Mouse (Mus musculus) megakaryocyte-erythroid progenitor cell, adult 5 weeks (primary cell): ENCODE measurements around the gene Fcer2a. TPM values are rescaled to one million over a fixed set of nuclear protein-coding genes. Genes with fewer than 3 reads are reported as not detected.

ENCODE experiments used
- polyA plus RNA-seq: library from polyadenylated mRNA; stranded (reverse); fragments of >175 nt; gene quantifications from 2 replicates; pipeline ENCODE4 v1.2.3, GENCODE M21; 2012

The Fcer2a gene
- polyA plus RNA-seq: 0.05 and 0.39 TPM in 2 replicates

GRCm38 (mm10) chr8:3694121-3694520 lies at the start of gene Fcer2a:
TSS of gene Fcer2a (minus strand) at chr8:3694175.

GRCm38 (mm10) chr8:3720551-3720950 lies 26.6 kb upstream of the Fcer2a start, which contains the start of gene Clec4g:
TSS of gene Clec4g (minus strand) at chr8:3720651.

GRCm38 (mm10) chr8:3676131-3676992 lies 17.6 kb downstream of the Fcer2a start, which contains the start of gene Trappc5:
TSS of gene Trappc5 (plus strand) at chr8:3676299.

GRCm38 (mm10) chr8:3671980-3672491 lies 21.9 kb downstream of the Fcer2a start, which contains the start of gene Fcor:
TSS of gene Fcor (minus strand) at chr8:3672362.

GRCm38 (mm10) chr8:3665507-3665906 lies 28.5 kb downstream of the Fcer2a start, which contains the start of gene Mcemp1:
TSS of gene Mcemp1 (plus strand) at chr8:3665754.

GRCm38 (mm10) chr8:3655526-3655925 lies 38.4 kb downstream of the Fcer2a start, which contains the start of gene Retn:
TSS of gene Retn (plus strand) at chr8:3655770.

Other genes starting within 250 kb of the Fcer2a start
- gene Pex11g, start 226.5 kb downstream of the Fcer2a start, polyA plus RNA-seq: 1.5 and 2.5 TPM in 2 replicates
- 0.84 and 2.1 TPM in 2 replicates for gene Tex45, start 223.3 kb downstream of the Fcer2a start, polyA plus RNA-seq
- gene Zfp358, start 201.0 kb downstream of the Fcer2a start, polyA plus RNA-seq: 29.0 and 32.0 TPM in 2 replicates
- gene Mcoln1, start 193.7 kb downstream of the Fcer2a start, polyA plus RNA-seq: 235 and 263 TPM in 2 replicates
- 16.6 and 22.7 TPM in 2 replicates for gene Pnpla6, start 178.8 kb downstream of the Fcer2a start, polyA plus RNA-seq
- gene C330021F23Rik, start 126.2 kb downstream of the Fcer2a start, polyA plus RNA-seq: not detected in 2 replicates
- gene Camsap3, start 106.9 kb downstream of the Fcer2a start, polyA plus RNA-seq: 2.4 and 4.9 TPM in 2 replicates
- 51.6 and 63.7 TPM in 2 replicates for gene Xab2, start 72.9 kb downstream of the Fcer2a start, polyA plus RNA-seq
- gene Pet100, start 72.6 kb downstream of the Fcer2a start, polyA plus RNA-seq: 29.3 and 51.7 TPM in 2 replicates
- not detected in 2 replicates for gene Pcp2, start 68.6 kb downstream of the Fcer2a start, polyA plus RNA-seq
- 427 and 433 TPM in 2 replicates for gene Stxbp2, start 63.2 kb downstream of the Fcer2a start, polyA plus RNA-seq
- 0.27 TPM in 1 of 2 replicates, not detected in the other for gene Retn, start 38.4 kb downstream of the Fcer2a start, polyA plus RNA-seq
- gene Mcemp1, start 28.4 kb downstream of the Fcer2a start, polyA plus RNA-seq: 0.38 and 1.2 TPM in 2 replicates
- gene Fcor, start 21.8 kb downstream of the Fcer2a start, polyA plus RNA-seq: 4.1 and 4.9 TPM in 2 replicates
- 34.8 and 35.6 TPM in 2 replicates for gene Trappc5, start 17.9 kb downstream of the Fcer2a start, polyA plus RNA-seq
- gene Clec4g, start 26.5 kb upstream of the Fcer2a start, polyA plus RNA-seq: not detected in 2 replicates
- gene Cd209a, start 54.8 kb upstream of the Fcer2a start, polyA plus RNA-seq: 0.40 TPM in 1 of 2 replicates, not detected in the other
- not detected in 2 replicates for gene Cd209e, start 160.1 kb upstream of the Fcer2a start, polyA plus RNA-seq
- not detected in 2 replicates for gene Cd209d, start 184.4 kb upstream of the Fcer2a start, polyA plus RNA-seq
- not detected in 2 replicates for gene Cd209b, start 232.7 kb upstream of the Fcer2a start, polyA plus RNA-seq